Mouse (Mus musculus): Measurements from ENCODE around the gene Ank3.

Gene Ank3

DNA sequence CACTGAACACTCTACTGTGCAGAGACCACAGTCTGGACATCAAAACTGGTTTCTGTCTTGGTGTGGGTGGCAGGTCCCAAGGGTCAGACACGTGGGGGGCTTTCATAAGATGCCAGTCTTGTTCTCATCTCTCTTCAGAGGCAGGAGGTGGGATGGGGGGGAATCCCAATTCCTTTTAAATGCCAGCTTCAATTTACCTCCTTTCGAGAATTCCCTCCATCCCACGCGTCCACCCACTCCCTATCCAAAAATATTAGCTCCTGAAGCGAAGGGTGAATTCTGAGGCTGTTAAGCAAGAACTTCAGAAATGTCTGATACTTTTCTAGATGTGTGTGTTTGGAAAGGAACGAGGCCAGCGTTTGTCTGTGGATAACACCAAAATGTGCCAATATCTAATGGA is 177.7 kb downstream of the Ank3 start:
- DNase-seq, result no peak

GRCm38 (mm10) chr10:69577061-69577728 is 178.6 kb downstream of the Ank3 start:
- no peak for DNase-seq

DNA sequence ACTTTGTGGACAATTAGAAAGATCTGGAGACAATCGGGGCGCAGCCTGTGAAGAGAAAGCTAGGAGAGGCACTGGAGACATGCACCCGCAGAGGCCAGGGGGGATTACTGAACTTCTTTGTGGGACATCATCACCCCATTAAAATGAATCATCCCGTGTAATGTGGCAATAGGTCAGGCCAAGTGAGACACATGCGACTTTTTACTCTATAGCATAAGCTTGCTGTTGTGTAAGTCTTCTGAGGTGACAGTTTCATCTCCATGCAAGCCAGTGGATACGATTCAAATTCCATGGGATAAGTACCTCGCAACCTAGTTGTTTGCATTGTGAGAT is 179.1 kb downstream of the Ank3 start:
- no peak for DNase-seq

DNA sequence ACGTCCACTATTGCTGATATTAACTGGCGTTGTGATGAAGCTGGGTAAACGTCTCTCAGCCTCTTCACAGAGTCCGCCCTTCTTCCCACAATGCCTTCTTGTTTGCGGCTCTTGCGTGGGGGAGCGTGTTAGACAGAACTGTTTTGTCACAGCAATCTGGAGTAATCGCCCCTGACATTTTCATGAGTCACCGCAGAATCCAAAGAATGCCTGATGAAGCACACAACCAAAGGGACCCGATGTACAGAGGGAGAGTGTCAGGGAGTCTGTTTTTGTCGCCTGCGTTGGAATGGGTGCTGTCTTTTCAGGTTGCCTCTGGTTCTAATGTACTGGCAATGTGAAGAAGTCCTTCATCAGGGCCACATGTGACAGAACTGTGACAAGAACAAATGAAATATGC is 181.0 kb downstream of the Ank3 start:
- no peak for DNase-seq

GRCm38 (mm10) chr10:69581525-69581924 is 183.0 kb downstream of the Ank3 start:
- DNase-seq, result no peak

DNA sequence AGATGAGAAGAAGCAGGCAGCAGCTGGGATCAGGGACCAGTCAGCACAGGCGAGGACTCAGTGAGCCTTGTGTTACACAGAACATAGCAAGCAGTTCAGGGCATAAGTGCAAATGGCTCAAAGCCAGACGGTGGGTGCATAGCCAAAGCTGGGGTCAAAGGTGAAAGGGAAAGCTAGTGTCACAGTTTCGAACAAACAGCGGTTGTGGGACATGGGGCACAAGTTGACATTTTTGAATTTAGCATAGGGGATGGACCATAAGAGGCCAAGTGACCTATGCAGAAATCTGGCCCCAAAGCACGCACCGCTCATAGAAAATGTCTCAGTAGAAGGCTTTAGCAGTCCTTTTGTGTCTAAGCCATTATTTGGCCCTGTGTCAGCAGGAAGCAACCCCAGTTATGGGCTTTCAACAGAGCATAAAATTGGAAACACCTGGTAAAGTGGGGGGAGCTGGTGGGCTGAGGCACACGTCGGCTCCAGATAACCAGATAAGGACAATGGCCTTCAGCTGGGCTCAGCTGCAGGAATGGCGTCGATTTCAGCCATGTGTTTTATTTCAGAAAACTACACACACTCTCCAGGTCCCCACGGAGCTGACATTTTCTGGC is 185.4 kb downstream of the Ank3 start:
- peak; percentile 12 for DNase-seq

DNA sequence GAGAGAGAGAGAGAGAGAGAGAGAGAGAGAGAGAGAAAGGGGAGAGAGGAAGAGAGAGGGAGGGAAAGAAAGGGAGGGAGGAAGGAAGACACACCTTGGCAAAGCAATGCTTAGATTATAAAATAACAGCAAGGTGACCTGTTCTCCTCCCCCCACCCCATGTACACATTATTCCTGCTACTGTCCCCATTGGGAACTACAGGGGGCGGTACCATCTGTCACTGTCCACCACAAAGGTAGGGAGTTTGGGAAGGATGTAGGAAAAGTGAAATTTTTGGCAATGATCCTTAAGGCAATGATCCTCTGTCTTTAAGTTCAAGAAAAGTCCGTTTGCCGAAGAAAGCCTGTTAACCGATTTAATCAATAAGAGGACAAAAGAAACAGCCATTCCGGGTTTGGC is 186.0 kb downstream of the Ank3 start:
- DNase-seq, result no peak

DNA sequence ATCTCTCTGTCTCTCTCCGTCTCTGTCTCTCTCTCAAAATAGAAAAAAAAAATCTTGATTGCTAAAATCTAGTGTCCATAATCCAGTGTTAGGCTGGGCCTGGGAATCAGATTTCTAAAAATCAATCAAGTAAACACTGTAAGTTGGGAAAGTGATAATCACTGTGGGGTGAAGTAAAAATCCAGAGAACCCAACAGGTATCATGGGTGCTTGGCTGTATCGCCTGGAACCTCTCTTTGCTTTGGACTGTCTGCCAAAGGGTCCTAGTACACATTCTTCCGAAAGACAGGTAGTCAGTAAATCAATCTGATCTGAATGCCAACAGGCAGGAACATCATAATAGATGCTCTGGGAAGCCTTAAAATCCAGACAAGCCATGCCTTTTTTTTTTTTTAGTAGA is 186.7 kb downstream of the Ank3 start:
- DNase-seq, result no peak

GRCm38 (mm10) chr10:69594186-69595131 is 195.9 kb downstream of the Ank3 start:
- DNase-seq, result peak; percentile 56

- peak; percentile 38 for DNase-seq
These were observed 196.9 kb downstream of the Ank3 start for GRCm38 (mm10) chr10:69595487-69595886.

GRCm38 (mm10) chr10:69601471-69601870 is 202.9 kb downstream of the Ank3 start:
- DNase-seq, result no peak

DNA sequence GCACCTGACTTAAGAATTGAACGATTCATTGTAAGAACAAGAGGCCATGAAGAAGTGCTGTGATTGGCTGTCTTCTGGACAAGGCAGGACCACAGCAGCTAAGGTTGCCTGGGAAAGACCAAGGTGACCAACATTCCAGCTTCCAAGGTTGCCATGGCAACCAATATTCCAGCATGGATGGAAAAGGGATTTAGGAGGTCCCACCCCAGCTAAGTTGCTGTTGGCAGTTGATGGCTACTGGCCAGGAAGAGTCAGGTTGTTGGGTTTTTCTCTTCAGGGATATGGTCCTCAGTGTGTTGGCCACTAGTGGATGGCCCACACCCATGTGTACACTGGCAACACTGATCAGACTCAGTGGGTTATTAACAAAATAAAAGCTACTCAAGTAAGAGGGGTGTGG is 204.1 kb downstream of the Ank3 start:
- DNase-seq, result no peak

- no peak for DNase-seq
These were observed 206.0 kb downstream of the Ank3 start for GRCm38 (mm10) chr10:69604609-69605008.

DNA sequence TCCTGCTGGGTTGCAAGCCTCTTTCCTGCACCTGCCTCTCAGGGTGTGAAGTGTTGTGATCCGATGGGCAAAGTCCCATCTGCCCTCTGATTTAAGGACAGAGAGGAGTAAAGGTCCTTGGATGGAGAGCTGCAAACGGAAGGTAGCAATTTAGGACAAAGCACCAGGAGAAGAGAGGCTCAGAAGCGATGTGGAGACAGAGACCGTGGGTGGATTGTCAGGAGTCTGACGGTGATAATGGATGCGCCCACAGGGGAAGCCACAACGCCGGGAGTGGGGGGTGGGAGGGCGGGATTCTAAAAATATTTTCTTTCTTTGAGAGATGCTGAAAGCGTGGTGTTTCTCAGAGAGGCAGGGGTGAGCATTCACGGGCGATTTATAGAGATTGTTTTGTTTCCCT is 206.6 kb downstream of the Ank3 start:
- no peak for DNase-seq

- no peak for DNase-seq
These were observed 209.1 kb downstream of the Ank3 start for GRCm38 (mm10) chr10:69607611-69608119.

- DNase-seq, result no peak
These were observed 212.7 kb downstream of the Ank3 start for GRCm38 (mm10) chr10:69611314-69611713.

DNA sequence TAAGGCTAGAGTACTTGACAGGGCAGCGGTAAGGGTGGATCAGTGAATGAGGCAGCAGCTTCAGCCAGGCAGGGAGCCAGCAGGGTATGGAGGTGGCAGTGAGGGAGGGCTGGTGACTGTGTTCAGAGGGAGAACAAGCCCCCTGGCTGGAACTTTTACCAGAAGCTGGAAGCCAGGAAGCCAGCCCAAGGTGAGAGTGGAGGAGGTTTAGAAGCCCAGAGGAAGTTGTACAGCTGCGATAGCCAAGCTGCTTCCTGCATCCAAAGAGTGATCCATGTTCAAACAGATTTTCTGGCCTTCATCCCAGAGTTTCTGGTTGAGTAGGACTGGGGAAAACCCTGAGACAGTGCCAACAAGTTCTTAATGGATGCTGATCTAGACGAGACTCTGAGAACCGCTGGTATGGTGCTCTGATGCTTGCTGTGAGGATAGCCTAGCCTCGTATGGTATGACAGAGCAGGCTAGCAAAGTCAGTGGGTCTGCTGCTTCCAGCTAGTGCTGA is 213.3 kb downstream of the Ank3 start:
- DNase-seq, result peak; percentile 80

DNA sequence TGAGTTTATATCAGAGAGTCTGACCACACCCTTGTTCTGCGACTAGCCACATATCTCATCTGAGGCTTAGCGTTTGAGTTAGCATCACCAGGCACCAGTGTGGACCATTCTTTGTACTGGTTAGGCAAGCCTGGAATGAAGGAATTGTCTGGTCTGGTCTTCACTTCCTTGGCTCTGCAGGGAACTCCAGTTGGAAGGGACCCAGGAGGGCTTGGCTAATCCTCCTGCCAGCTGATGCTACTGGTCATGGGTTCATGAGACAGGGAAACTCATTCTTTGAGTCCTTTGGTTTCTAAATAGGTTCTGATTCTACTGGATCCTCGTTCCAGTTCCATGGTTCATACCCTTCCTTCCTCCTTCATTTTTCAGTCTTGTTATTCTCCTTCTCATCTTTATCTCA is 218.4 kb downstream of the Ank3 start:
- DNase-seq, result no peak

DNA sequence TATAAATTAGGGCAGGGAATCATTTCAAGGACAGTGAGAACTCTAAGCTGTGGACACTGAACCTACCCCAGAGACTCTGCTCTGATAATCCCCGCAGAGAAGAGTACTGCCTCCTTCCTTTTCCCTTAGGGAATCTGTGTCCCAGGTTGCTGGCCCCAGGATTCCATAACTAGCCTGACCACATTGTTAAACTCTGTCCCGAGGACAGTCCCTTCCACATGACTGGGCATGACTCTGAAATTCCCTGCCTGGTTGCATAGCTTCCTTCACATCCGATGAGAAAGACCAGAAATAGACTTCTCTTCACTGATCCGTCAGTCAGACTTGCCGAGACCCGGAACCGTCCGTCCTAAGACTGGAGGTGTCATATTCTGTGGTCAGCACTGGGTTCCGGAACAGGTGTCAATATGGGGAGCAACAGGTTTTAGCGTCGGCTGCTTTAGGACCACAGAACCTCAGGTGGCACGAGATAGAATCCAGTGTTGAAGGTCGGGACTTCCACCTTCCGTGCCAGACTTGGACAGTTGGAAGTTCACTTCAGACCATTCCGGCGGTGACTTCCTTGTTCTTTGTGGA is 219.1 kb downstream of the Ank3 start:
- no peak for DNase-seq

GRCm38 (mm10) chr10:69620692-69621382 is 222.3 kb downstream of the Ank3 start:
- DNase-seq, result no peak

DNA sequence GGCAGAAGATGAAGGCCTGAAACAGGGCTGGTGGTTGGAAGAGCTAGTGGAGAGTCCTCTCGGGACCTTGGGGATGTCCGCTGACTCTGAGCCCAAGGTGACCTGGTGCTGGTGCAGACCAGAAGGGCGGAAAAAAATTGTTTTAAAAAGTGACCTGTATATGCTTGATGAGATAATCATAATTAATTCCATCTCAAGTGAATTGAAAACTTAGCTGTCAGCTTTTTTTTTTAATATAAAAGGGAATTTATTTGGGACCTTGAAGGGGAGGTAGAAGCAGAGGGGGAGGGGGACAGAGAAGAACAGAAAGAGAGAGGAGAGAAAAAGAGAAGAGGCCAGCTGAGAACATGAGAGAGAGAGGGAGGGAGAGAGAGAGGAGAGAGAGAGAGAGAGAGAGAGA is 229.2 kb downstream of the Ank3 start:
- DNase-seq, result no peak

DNA sequence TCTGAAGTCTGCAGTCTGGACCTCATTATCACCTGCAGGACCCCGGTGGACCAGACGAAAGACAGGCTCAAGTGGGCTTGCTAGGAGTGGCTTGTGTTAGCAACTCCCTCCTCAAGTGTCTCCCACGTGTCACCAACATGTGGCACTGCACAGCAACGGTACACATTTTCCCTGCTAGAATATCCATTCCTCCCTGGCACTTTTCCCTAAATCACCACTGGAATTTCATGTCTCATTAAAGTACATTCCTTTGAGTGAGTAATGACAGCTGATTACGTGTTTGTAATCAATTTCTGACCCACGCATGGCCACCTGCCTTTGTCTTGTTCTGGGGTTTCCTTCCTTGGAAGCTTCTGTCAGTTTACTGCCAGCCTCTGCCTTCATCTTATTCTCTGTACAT is 230.2 kb downstream of the Ank3 start:
- DNase-seq, result peak; percentile 26

Data from lung, postnatal 36 days (tissue).